Mouse (Mus musculus): ENCODE results near the gene Cyp2e1.

DNA sequence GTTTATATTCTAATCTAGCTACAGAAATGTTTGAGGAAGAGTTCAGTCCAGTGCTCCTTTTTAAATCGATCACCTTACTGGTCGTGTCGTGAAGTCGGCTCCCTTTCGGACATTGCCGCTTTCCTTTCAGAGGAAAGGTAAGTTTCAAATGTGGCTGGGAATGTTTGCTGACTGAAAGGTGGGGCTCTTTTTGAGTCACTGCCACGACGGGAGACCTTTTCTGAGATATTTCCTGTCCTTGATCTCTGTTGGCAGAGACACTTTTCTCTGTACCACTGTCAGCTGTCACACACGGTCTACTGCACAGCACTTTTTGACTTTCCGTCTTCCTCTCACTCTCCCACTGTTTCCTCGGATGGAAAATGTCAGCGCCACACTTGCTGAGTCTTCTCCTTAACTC, 49.3 kb downstream of the Cyp2e1 start:
- no peak for TF ChIP-seq GATA1 (IDR thresholded peaks at IDR 0.05; ENCODE audit: low read length)
- no peak for TF ChIP-seq TAL1 (IDR thresholded peaks at IDR 0.05; ENCODE audit: low read length)
